Mouse (Mus musculus) bone marrow, adult 2 months (tissue): Measurements from ENCODE around the gene Trim16. TPM values are rescaled to one million over a fixed set of nuclear protein-coding genes. Genes with fewer than 3 reads are reported as not detected.
A peak's percentile ranks its signal among the peaks of the same experiment; 100 is the strongest.

Experiments
- H3K27ac ChIP-seq: fragments of 200-500 bp; 2 replicates; pipeline ENCODE4 v1.5.1; 2012; ENCODE audit warnings: low read depth, mild to moderate bottlenecking, control low read depth, inconsistent platforms, low read length; ENCODE audit not compliant: control insufficient read depth, poor library complexity, insufficient read depth
- H3K4me1 ChIP-seq: fragments of 200-500 bp; 2 replicates; pipeline ENCODE4 v1.6.1; 2011; ENCODE audit warnings: low read length; ENCODE audit not compliant: control insufficient read depth, insufficient read depth
- H3K4me3 ChIP-seq: fragments of 200-500 bp; replicated peaks from 2 replicates; pipeline ENCODE3; 2011; ENCODE audit warnings: mild to moderate bottlenecking, low read depth, low read length, control low read depth; ENCODE audit not compliant: control insufficient read depth
- CTCF ChIP-seq: fragments of 200-500 bp; IDR thresholded peaks from 2 replicates; pipeline ENCODE4 v1.5.1; 2011; ENCODE audit warnings: low read length, control low read depth; ENCODE audit not compliant: control insufficient read depth, insufficient read depth
- POLR2A ChIP-seq: fragments of 200-500 bp; IDR thresholded peaks from 2 replicates; pipeline ENCODE4 v1.6.1; 2011; ENCODE audit warnings: low read depth, mild to moderate bottlenecking, control low read depth, low read length, borderline replicate concordance; ENCODE audit not compliant: control insufficient read depth
- WGBS: fragments of 180-500 bp; shearing (Covaris S2); methylation state at CpG from one replicate; pipeline ENCODE4 v1.1.7; 2018; 5-methylcytosine and 5-hydroxymethylcytosine counted together
- polyA plus RNA-seq: library from polyadenylated mRNA; stranded (reverse); fragments of >200 nt; gene quantifications from 2 replicates; pipeline ENCODE4 v1.2.4, GENCODE M21; 2011; ENCODE audit warnings: low replicate concordance; ENCODE audit not compliant: missing spikeins, insufficient read depth, insufficient read length

The Trim16 gene
- polyA plus RNA-seq, 1 experiment: 4.3 TPM

DNA sequence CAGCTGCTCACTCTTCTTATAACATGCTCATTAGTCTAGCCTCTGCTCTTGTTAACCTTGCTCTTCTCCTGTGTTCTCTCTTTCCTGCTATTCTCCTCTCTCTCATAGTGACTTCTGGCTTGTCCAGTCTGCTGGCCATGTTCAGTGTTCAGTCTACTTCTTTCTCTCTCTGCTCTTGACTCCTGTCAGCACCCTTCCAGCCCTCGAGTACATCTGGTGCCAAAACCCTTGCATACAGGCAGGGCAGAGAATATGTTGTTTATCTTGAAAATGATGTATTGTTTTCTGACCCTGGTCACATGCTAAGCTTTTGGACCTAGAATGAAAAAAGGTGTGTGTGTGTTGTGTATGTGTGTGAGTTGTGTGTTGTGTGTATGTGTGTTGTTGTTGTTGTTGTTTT, 6.5 kb upstream of the Trim16 start:
- Histone ChIP-seq H3K27ac (no peak overlapping the region), H3K4me1 (no peaks in the 10 kb centered on the region), H3K4me3 (no peak overlapping the region)
- no peak for TF ChIP-seq POLR2A
- no peak for TF ChIP-seq CTCF
- WGBS: 46% methylated on average over 1 of the region's 1 CpGs

DNA sequence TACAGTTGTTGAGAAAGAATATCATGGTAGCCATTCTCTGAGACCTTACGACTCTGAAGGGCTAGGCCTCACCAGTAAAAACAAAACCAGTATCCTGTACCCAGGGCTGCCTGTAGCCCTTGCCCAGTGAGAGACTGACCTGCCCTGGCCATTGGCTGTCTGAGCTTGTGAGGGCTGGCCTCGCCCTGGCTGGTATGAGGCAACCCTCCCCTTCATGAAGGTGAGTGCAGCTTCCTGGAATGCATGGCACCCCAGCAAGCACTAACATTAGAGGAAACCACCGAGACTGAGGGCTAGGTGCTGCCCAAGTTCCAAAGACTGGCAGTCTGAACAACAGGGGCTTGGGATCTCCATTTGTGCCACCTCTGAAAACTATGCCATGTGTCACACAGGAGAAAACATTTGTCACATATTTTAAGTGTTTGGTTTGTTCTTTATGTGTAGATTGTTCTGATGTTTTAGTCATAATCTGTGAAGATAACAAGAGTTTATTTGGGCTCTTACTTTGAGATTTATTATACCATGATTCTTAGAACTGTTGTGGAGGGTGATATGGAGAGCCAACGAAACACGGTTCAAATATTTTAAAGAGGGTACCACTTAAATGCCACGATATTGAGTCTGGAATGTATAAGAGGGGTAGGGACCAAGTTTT, 5.9 kb upstream of the Trim16 start:
- TF ChIP-seq CTCF: no peak
- TF ChIP-seq POLR2A: no peak
- Histone ChIP-seq H3K4me1 (no peaks in the 10 kb centered on the region), H3K27ac (no peak overlapping the region), H3K4me3 (no peak overlapping the region)
- WGBS: 58% methylated on average over 6 of the region's 6 CpGs

DNA sequence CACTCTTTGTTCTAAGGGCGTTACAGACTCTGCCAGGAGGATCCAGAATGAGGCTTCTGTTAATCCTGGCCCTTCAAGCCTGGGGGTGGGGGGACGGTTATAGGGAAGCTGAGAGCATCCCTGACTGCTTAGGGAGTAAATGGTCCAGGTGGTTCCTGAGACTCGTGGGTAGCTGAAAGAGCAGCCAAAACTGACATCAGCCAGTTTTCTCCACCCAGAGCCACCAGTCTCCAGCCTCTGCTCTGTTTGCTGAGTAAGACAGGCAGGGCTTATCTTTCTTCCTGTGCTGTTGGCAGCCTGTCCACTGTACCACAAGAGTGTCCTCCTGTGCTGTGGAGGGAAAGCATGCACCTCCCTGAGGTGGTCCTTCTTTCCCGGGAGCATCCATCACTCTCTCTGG, 5.4 kb upstream of the Trim16 start:
- Histone ChIP-seq H3K27ac (no peak overlapping the region), H3K4me1 (peaks cover 2% of the 10 kb centered on the region; the same call in 1 of the 2 replicates), H3K4me3 (no peak overlapping the region)
- no peak for TF ChIP-seq CTCF
- TF ChIP-seq POLR2A: no peak
- 35% methylated on average over 4 of the region's 4 CpGs for WGBS

DNA sequence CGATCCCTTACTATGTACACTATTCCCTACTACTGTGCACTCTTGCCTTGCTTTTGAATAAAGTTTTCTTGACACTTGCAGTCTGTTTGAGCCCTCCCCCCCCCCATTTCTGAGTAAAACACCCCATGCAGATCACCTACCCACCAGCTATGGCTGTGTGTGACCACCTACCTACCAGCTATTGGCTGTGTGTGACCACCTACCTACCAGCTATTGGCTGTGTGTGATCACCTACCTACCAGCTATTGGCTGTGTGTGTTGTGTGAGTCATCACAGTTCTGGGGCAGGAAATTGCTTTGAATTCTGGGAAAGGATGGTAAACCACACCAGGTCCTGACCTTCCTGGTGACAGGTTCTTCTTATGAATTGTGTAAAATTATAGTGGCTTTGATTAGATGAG, 4.6 kb upstream of the Trim16 start:
- TF ChIP-seq CTCF (no peak), POLR2A (no peak)
- Histone ChIP-seq H3K4me1 (peaks cover 2% of the 10 kb centered on the region; the same call in 1 of the 2 replicates), H3K27ac (no peak overlapping the region), H3K4me3 (no peak overlapping the region)
- 81% methylated on average over 1 of the region's 1 CpGs for WGBS

DNA sequence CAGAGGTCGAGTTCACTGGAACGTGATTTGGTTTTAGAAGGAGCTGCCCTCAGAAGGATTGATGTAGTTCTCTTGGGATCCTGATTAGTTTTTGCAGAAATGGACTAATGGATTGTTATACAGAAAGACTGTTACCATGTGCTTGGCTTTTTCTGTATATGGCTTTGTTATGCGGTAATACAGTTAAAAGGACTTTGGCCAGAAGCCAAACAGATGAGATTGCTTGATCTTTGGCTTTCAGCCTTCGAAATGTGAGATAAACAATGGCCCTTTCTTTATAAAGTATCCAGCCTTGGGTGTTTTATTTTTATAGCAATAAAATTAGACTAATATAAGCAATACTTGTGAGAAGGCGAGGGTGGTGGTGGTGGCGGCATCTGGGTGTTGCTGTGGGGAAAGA, 3.4 kb upstream of the Trim16 start:
- H3K27ac ChIP-seq: no peak overlapping the region
- no peak overlapping the region for H3K4me3 ChIP-seq
- no peak for TF ChIP-seq CTCF
- no peak for TF ChIP-seq POLR2A
- H3K4me1 ChIP-seq: peaks cover 2% of the 10 kb centered on the region; the same call in 1 of the 2 replicates
- 67% methylated on average over 6 of the region's 6 CpGs for WGBS

DNA sequence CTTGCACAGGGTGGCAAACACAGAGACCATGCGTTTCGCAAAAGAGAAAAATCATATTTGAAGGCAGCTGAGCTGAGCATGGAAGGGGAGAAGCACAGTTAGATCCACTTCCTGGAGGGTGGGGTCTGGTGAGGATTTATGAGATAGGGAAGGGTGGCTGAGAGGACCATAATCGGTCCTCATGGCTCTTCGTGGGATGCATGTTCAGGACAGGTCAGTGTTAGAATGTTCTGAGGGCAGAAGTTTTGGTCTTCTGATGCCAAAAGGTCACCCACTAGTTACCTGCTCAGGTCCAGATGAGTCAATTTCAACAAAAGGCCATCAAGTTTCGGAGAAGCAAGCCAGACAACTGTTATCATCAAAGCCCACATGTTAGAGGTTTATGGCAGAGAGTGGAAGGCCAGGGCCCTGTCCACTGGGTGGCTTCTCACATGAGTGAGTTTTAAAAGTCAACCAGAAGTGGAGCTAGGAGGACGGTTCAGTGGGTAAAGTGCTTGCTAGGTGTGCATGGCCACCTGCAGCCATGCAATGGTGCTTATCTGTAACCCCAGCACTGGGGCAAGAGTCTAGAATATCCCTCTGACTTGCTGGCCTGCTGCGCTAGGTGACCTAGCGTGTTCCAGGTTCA, 858 bp upstream of the Trim16 start:
- Histone ChIP-seq H3K4me3 (no peak overlapping the region), H3K27ac (no peak overlapping the region), H3K4me1 (peaks cover 2% of the 10 kb centered on the region; the same call in 1 of the 2 replicates)
- TF ChIP-seq POLR2A: no peak
- no peak for TF ChIP-seq CTCF
- 47% methylated on average over 8 of the region's 8 CpGs for WGBS

DNA sequence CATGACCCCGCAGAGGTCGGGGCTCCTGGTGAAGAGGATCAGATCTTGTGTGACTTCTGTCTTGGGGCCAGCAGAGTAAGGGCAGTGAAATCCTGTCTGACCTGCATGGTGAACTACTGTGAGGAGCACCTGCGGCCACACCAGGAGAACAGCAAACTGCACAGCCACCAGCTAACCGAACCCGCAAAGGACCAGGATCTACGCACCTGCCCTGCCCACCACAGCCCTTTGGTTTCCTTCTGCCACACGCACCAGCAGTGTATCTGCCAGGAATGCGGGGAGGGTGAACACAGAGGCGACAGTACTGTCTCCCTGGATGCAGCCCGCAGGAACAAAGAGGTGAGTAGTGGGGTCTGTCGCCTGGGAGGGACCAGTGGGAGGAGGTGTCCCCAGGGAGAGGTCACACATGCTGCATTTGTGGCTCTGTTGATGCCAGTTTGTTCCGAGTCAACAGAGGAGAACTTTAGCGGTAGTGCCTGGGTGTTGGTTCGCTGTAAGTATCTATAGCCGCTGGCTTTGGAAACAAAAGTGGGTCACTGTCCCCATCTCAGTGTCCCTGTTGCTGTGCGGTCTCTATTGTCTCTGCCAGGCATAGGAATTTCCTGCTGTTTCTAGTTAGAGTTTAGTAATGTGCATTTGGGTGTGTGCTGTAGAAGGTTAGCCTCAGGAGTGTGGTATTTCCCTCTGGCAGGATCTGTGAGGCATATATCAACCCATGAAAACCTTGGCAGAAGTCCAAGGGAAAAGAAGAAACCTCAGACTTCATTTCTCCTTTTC, 818 bp downstream of the Trim16 start:
- TF ChIP-seq CTCF: no peak
- no peak for TF ChIP-seq POLR2A
- Histone ChIP-seq H3K27ac (peak overlapping the region; percentile 74), H3K4me3 (peak overlapping the region; percentile 79), H3K4me1 (peaks cover 2% of the 10 kb centered on the region; the same call in 1 of the 2 replicates)
- 1% methylated on average over 16 of the region's 16 CpGs for WGBS

DNA sequence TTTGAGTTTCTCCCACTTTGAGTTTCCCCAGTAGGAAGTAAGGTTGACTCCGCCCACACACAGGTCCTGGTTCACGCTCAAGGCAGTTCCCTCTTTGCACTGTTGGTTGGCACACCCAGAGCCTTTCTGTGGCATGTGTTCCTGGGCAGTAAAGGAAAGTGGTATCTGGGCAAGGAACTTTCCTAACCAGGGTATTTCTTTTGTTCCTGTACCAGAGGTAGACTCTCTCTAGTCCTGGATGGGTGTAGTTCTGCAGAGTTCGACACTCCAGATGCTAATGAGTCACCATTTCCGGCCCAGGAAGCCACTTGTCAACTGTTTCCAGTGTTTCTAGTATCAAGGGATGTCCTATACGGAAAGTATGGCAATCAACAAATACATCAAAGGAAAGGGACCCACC, 1.9 kb downstream of the Trim16 start:
- Histone ChIP-seq H3K27ac (no peak overlapping the region; the same call in 1 of the 2 replicates), H3K4me3 (peak overlapping the region; percentile 29), H3K4me1 (peaks cover 2% of the 10 kb centered on the region; the same call in 1 of the 2 replicates)
- TF ChIP-seq POLR2A (no peak), CTCF (no peak)
- 6% methylated on average over 5 of the region's 5 CpGs for WGBS
